Mouse (Mus musculus) inflammation-experienced regulatory T-cells, adult 6 months (primary cell): ENCODE data around the gene Ugt1a6a. TPM values are rescaled to one million over a fixed set of nuclear protein-coding genes. Genes with fewer than 3 reads are reported as not detected.
"Not testable (repeated sequence)": the region's sequence is repeated elsewhere in the genome, so short reads cannot be mapped to it uniquely, and the experiment has no call there.

Experiments
- ATAC-seq: one replicate; pipeline ENCODE4 v1.8.0; 2017
- polyA plus RNA-seq, 3 experiments: library from polyadenylated mRNA; unstranded; fragments of 100-300 nt; shearing (Covaris generic); gene quantifications; one replicate each; pipeline ENCODE4 v1.2.1; 2017

The Ugt1a6a gene
- polyA plus RNA-seq, 3 experiments from 2014 or later: 0.19 to 0.98 TPM; not detected in 1

- no peak for ATAC-seq
Observed at GRCm38 (mm10) chr1:88212341-88213045, 77.9 kb downstream of the Ugt1a6a start.

DNA sequence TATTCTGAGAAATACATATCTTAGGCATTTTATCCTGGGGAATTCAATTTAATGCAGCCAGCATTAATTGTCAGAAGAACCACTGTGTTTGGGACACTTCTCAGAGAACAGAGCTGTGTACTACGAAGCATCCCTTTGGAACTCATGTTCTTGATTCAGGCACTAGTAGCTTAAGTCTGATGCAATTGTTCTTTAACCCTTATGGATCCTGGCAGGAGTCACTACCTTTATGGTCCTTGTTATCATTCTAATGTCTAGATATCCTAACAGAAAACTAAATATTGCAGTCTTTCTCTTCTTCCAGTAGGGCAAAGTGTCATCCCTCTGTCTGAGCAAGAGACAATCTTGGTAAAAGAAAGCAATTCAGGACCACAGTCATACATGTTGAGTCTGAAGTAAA is 78.5 kb downstream of the Ugt1a6a start:
- ATAC-seq: no peak

DNA sequence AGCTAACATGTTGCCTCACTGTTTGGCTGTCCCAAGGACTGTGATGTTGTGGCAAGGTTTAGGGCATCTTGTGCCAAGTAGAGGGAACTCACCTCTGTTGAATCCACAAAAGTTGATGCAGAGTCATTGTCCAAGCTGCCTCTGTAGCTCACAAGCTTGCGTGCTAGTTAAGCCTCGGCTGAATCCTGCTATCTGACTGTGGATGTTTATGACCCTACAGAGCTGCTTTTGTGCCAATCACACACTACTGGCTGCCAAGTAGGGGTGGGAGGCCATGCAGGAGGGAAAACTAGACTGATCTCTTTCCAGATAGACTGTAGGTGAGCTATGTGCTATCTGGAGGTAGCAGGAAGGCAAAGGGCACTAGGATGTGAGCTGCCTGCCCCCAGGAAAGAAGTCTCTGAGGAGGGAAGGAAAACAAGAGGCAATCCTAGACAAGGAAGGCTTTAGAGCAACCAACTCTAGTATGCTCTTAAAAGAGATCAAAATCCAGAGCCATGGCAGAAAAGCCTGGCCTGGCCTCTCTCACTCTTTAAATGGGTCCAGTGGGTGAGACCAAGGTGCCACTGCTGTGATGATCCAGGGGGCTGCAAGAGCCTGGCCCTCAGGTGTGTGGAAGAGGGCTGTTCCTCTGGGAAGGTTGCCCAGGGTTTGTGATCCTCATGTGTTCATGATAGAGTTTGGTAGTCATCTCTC is 79.3 kb downstream of the Ugt1a6a start:
- no peak for ATAC-seq

DNA sequence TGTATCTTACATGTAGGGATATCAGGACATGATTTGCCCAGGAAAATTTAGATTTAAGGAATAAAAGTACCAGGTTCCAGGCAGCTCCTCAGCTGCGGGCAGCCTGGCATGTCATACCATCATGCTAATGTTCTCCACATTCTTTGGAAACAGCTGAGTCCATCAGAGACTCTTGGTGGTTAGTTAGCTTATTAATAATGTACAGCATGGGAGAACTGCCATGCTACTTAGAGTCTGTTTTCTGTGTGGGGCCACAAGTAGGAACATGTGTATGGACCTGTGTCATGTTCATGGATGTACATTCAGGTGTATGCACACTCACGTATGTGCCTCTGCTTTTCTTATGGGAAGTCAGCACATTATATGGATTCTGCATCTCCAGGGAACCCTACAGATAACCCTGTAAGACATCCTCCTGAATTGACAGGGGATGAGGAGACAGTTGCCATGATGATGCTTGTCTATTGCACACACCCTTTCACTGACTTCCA is 79.9 kb downstream of the Ugt1a6a start:
- no peak for ATAC-seq

GRCm38 (mm10) chr1:88215466-88216380 is 81.1 kb downstream of the Ugt1a6a start:
- no peak for ATAC-seq

DNA sequence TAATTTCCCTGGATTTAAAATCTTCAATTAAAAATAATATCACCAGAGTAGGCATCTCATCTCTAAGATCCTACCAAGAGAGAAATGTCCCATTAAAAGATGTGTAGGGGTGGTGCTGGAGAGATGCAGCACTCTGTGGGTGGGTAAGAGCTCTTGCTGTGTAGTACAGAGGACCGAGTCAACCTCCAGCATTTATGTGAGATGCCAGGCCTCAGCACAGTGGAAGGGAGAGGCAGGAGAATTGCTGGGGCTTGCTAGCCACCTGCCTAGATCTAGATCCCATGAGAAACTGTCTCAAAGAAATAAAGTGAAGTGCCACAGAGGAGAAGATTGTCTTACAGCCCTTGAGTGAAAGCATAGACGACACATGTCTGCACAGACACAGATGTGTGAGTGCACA is 81.9 kb downstream of the Ugt1a6a start:
- no peak for ATAC-seq

DNA sequence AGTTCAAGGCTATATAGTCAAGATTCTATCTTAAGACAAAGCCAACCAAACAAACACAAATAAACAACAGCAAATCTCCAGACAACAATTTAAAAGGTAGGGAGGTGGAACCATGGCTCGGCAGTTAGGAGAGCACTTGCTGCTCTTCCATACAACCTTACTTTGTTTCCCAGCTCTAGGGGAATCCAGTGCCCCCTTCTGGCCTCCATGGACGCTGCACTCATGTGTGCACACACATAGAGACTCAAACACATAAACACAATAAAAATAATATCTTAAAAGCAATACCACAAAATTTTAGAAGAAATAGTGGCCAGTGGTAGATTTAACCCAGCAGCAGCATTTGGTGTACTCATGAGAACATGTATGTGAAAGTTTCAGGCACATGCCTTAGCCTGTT is 82.5 kb downstream of the Ugt1a6a start:
- ATAC-seq: no peak

DNA sequence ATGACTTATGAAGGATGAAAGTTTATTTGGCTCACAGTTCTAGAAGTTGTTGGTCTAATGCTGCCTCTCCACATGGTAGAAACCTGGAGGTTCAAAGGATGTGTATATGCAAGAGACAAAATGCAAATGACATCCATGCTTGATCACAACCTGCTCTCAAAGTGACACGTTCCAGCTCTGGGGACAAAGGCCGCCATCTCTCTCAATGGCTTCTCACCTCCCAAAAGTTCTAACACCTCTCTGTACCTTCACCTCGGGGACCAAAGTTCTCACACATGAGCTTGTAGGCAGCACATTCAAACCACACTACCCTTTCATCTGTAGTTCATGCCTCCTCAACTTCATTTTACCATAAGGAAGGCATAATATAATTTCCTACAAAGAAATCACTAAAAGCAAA is 83.0 kb downstream of the Ugt1a6a start:
- ATAC-seq: no peak

DNA sequence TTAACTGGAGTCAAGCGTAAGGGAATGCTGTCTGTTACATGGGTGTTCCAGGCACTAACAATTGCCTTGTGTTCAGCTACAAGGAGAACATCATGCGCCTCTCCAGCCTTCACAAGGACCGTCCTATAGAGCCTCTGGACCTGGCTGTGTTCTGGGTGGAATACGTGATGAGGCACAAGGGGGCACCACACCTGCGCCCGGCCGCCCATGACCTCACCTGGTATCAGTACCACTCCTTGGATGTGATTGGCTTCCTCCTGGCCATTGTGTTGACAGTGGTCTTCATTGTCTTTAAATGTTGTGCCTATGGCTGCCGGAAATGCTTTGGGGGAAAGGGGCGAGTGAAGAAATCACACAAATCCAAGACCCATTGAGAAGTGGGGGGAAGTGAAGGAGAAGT is 83.4 kb downstream of the Ugt1a6a start:
- ATAC-seq: no peak

DNA sequence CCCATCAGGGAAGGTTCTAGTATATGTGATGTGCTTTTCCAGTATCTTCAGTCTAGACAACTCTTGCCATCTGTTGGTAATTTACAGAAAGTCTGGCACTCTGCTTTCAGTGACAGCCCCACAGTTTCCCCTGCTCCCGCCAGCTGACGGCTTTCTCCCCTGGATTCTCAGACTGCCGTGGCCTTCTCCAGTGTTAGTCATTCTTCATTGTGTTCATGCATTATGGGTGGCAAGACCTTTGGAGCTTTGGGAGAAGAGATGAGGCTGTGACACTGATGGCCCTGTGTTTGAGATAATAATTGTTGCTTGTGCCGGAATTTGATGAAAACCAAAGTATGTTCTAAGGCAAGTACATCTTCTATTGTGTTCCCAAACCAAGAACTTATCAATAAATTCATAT is 84.0 kb downstream of the Ugt1a6a start:
- ATAC-seq: no peak

GRCm38 (mm10) chr1:88219054-88219453 is 84.4 kb downstream of the Ugt1a6a start:
- no peak for ATAC-seq

GRCm38 (mm10) chr1:88220336-88220735 is 85.7 kb downstream of the Ugt1a6a start:
- no peak for ATAC-seq

GRCm38 (mm10) chr1:88222216-88222615 is 87.6 kb downstream of the Ugt1a6a start:
- ATAC-seq: no peak

GRCm38 (mm10) chr1:88223011-88223515 is 88.5 kb downstream of the Ugt1a6a start:
- not testable (repeated sequence) for ATAC-seq

GRCm38 (mm10) chr1:88223591-88223990 is 89.0 kb downstream of the Ugt1a6a start:
- ATAC-seq: no peak

DNA sequence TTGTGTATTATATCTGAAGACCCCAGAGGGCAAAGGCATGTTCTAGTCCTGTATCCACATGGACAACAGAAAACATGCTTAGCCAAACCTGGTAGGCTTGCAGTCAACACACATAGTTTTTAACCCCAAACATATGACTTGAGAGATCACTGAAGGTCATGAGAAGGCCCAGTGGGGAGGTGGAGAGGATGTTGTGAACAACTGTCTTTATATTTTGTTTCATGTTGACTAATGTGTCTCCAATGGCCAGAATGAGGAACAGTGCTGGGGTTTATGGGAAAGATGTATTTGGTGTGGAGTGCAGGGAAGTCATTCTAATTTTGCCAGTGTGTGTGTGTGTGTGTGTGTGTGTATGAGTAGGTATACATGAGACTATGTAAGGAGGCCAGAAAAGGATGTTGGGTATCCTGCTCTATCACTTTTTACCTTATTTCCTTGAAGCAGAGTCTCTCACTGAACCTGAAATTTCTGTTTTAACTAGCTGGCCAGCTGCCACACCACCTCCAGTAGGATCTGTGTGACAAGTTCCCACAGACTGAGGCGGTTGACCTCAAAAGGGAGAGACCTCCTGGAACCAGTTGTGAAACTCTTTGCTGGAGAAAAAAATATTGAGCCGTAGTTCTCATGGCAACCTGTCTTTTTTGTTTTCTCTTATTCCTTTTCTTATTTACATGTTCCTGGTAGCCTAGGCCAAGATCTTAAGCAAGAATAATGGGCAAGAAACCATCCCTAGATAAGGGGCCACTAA is 89.6 kb downstream of the Ugt1a6a start:
- ATAC-seq: no peak

DNA sequence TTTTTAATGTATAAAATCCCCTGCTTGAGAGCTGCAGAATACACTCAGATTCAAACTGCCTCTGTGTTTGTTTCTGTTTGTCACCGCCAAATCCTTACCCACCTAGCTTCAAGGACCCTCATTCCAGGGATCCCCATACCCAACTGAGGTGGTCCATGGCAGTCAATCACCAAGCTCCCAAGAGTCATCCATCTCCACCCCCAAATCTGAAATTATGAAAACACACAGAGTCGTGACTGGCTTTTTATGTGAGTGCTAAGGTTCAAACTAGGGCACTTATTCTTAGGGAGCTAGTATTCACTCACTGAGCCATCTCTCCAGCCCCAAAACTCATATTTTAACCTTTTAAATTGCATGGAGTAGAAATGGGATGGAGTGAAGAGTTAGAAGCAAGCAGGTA is 90.7 kb downstream of the Ugt1a6a start:
- ATAC-seq: not testable (repeated sequence)

- no peak for ATAC-seq
Observed at GRCm38 (mm10) chr1:88225741-88226140, 91.1 kb downstream of the Ugt1a6a start.

- no peak for ATAC-seq
Observed at GRCm38 (mm10) chr1:88226670-88227379, 92.2 kb downstream of the Ugt1a6a start, which contains the start of gene Mroh2a. Mroh2a (plus strand) TSS chr1:88226986.

- no peak for ATAC-seq
Observed at GRCm38 (mm10) chr1:88227482-88227881, 92.9 kb downstream of the Ugt1a6a start.

DNA sequence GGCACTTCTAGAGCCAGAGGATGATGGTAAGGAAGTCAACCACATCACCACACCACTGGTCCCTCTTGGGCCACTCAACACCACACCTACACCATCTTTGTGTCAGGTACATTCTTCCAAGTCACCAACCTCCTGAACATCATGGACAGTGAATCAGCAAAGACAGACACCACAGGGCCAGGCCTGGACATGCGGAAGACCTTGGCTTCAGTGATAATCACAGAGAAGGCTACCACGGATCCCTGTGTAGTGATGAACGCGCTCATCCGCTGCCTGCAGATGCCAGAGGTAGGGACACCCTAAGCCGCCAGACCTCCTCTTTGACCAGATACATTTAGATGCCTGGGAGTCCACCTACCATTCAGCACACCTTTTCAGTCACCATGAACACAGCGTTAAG is 93.5 kb downstream of the Ugt1a6a start:
- ATAC-seq: no peak
